Mouse (Mus musculus): Measurements from ENCODE around the gene Vsig10. TPM values are rescaled to one million over a fixed set of nuclear protein-coding genes. Genes with fewer than 3 reads are reported as not detected.

Vsig10 gene
- total and polyA plus RNA-seq, 2 experiments: 1.8 to 4.5 TPM

GRCm38 (mm10) chr5:117285266-117285665 is 33.6 kb upstream of the Vsig10 start:
- H3K36me3 ChIP-seq (ENCODE audit: control insufficient read depth, insufficient read depth, low read length): peaks cover 10% of the 10 kb centered on the region; the same call in 1 of the 2 replicates
- no peak for TF ChIP-seq POLR2A (IDR thresholded peaks at IDR 0.05; ENCODE audit: extremely low read depth, insufficient read depth, low read length)
- TF ChIP-seq CTCF (IDR thresholded peaks at IDR 0.05; ENCODE audit: low read depth, low read length): no peak
- no peak overlapping the region for H3K9ac ChIP-seq (ENCODE audit: low read depth, low read length)
- 34% methylated on average over 4 of the region's 4 CpGs for WGBS
- H3K27me3 ChIP-seq (ENCODE audit: control insufficient read depth, insufficient read depth, low read length): no peaks in the 10 kb centered on the region
- H3K79me2 ChIP-seq (ENCODE audit: control insufficient read depth, insufficient read depth, low read length): no peaks in the 10 kb centered on the region
- H3K4me3 ChIP-seq (ENCODE audit: insufficient read depth, low read depth, low read length): no peak overlapping the region
- peak; percentile 89 for DNase-seq (ENCODE audit: extremely low read depth, low read depth, low spot score)
- 0 out of 2 replicates have a peak overlapping the region, but pooled peaks have one; percentile 4 for H3K27ac ChIP-seq (replicated peaks; ENCODE audit: insufficient read depth, low read depth, low read length)
- H3K4me1 ChIP-seq (ENCODE audit: control insufficient read depth, insufficient read depth, low read length): peaks cover 19% of the 10 kb centered on the region

- H3K4me1 ChIP-seq (ENCODE audit: control insufficient read depth, insufficient read depth, low read length): peaks cover 19% of the 10 kb centered on the region
- H3K36me3 ChIP-seq (ENCODE audit: control insufficient read depth, insufficient read depth, low read length): peaks cover 10% of the 10 kb centered on the region; the same call in 1 of the 2 replicates
- 27% methylated on average over 3 of the region's 3 CpGs for WGBS
- H3K9ac ChIP-seq (ENCODE audit: low read depth, low read length): no peak overlapping the region; the same call in 1 of the 2 replicates
- no peaks in the 10 kb centered on the region for H3K27me3 ChIP-seq (ENCODE audit: control insufficient read depth, insufficient read depth, low read length)
- no peak for DNase-seq (ENCODE audit: extremely low read depth, low read depth, low spot score)
- peak overlapping the region; percentile 45 for H3K27ac ChIP-seq (replicated peaks; ENCODE audit: insufficient read depth, low read depth, low read length)
- H3K4me3 ChIP-seq (ENCODE audit: insufficient read depth, low read depth, low read length): peak overlapping the region; percentile 69
- no peaks in the 10 kb centered on the region for H3K79me2 ChIP-seq (ENCODE audit: control insufficient read depth, insufficient read depth, low read length)
- TF ChIP-seq POLR2A (IDR thresholded peaks at IDR 0.05; ENCODE audit: extremely low read depth, insufficient read depth, low read length) (no peak), CTCF (IDR thresholded peaks at IDR 0.05; ENCODE audit: low read depth, low read length) (no peak)
These were observed 32.6 kb upstream of the Vsig10 start for GRCm38 (mm10) chr5:117286286-117286685.

GRCm38 (mm10) chr5:117286831-117287822 is 31.8 kb upstream of the Vsig10 start, which contains the start of gene Pebp1:
Gene Pebp1, minus strand, starts transcription at chr5:117287625.
- H3K27me3 ChIP-seq (ENCODE audit: control insufficient read depth, insufficient read depth, low read length): no peaks in the 10 kb centered on the region
- H3K4me1 ChIP-seq (ENCODE audit: control insufficient read depth, insufficient read depth, low read length): peaks cover 19% of the 10 kb centered on the region
- WGBS: under 1% methylated on average over 77 of the region's 77 CpGs
- peak; percentile 82 for DNase-seq (ENCODE audit: extremely low read depth, low read depth, low spot score)
- H3K79me2 ChIP-seq (ENCODE audit: control insufficient read depth, insufficient read depth, low read length): no peaks in the 10 kb centered on the region
- H3K27ac ChIP-seq (replicated peaks; ENCODE audit: insufficient read depth, low read depth, low read length): peak within 1 kb of the TSS; percentile 45
- H3K9ac ChIP-seq (ENCODE audit: low read depth, low read length): peak within 1 kb of the TSS; percentile 60
- H3K4me3 ChIP-seq (ENCODE audit: insufficient read depth, low read depth, low read length): peak within 1 kb of the TSS; percentile 69
- peaks cover 9% of the 10 kb centered on the region; the same call in 1 of the 2 replicates for H3K36me3 ChIP-seq (ENCODE audit: control insufficient read depth, insufficient read depth, low read length)
- TF ChIP-seq POLR2A (IDR thresholded peaks at IDR 0.05; ENCODE audit: extremely low read depth, insufficient read depth, low read length) (no peak; the same call in 1 of the 2 replicates), CTCF (IDR thresholded peaks at IDR 0.05; ENCODE audit: low read depth, low read length) (peak; percentile 28)

GRCm38 (mm10) chr5:117289646-117290045 is 29.2 kb upstream of the Vsig10 start:
- H3K9ac ChIP-seq (ENCODE audit: low read depth, low read length): no peak overlapping the region
- no peak for DNase-seq (ENCODE audit: extremely low read depth, low read depth, low spot score)
- peaks cover 18% of the 10 kb centered on the region for H3K4me1 ChIP-seq (ENCODE audit: control insufficient read depth, insufficient read depth, low read length)
- no peak overlapping the region for H3K4me3 ChIP-seq (ENCODE audit: insufficient read depth, low read depth, low read length)
- H3K27ac ChIP-seq (replicated peaks; ENCODE audit: insufficient read depth, low read depth, low read length): no peak overlapping the region
- TF ChIP-seq CTCF (IDR thresholded peaks at IDR 0.05; ENCODE audit: low read depth, low read length) (no peak), POLR2A (IDR thresholded peaks at IDR 0.05; ENCODE audit: extremely low read depth, insufficient read depth, low read length) (no peak)
- H3K27me3 ChIP-seq (ENCODE audit: control insufficient read depth, insufficient read depth, low read length): no peaks in the 10 kb centered on the region
- 0 out of 2 replicates have a peak, but pooled peaks cover 3% of the 10 kb centered on the region for H3K36me3 ChIP-seq (ENCODE audit: control insufficient read depth, insufficient read depth, low read length)
- H3K79me2 ChIP-seq (ENCODE audit: control insufficient read depth, insufficient read depth, low read length): no peaks in the 10 kb centered on the region

- 94% methylated on average over 2 of the region's 2 CpGs for WGBS
- TF ChIP-seq POLR2A (IDR thresholded peaks at IDR 0.05; ENCODE audit: extremely low read depth, insufficient read depth, low read length) (no peak), CTCF (IDR thresholded peaks at IDR 0.05; ENCODE audit: low read depth, low read length) (peak; percentile 21; the same call in 1 of the 2 replicates)
- Histone ChIP-seq H3K4me3 (ENCODE audit: insufficient read depth, low read depth, low read length) (no peak overlapping the region), H3K36me3 (ENCODE audit: control insufficient read depth, insufficient read depth, low read length) (no peaks in the 10 kb centered on the region), H3K27ac (replicated peaks; ENCODE audit: insufficient read depth, low read depth, low read length) (no peak overlapping the region), H3K4me1 (ENCODE audit: control insufficient read depth, insufficient read depth, low read length) (peaks cover 16% of the 10 kb centered on the region), H3K27me3 (ENCODE audit: control insufficient read depth, insufficient read depth, low read length) (no peaks in the 10 kb centered on the region), H3K9ac (ENCODE audit: low read depth, low read length) (no peak overlapping the region), H3K79me2 (ENCODE audit: control insufficient read depth, insufficient read depth, low read length) (no peaks in the 10 kb centered on the region)
- no peak for DNase-seq (ENCODE audit: extremely low read depth, low read depth, low spot score)
These were observed 28.8 kb upstream of the Vsig10 start for GRCm38 (mm10) chr5:117290081-117290480.
